Mouse (Mus musculus) activated CD4-positive, CD25-positive, alpha-beta regulatory T cell, adult 4 months (primary cell): ENCODE data around the gene Arhgef6. TPM values are rescaled to one million over a fixed set of nuclear protein-coding genes. Genes with fewer than 3 reads are reported as not detected.

Experiments
- ATAC-seq: one replicate; pipeline ENCODE4 v1.8.0; 2017
- polyA plus RNA-seq, 2 experiments: library from polyadenylated mRNA; unstranded; fragments of 100-300 nt; shearing (Covaris generic); gene quantifications; one replicate each; pipeline ENCODE4 v1.2.1; 2017

Gene Arhgef6
- polyA plus RNA-seq, 2 experiments from 2014 or later = 76.3 to 82.5 TPM

- peak; percentile 29 for ATAC-seq
These were observed 149.2 kb downstream of the Arhgef6 start for GRCm38 (mm10) chrX:57189335-57189734.

GRCm38 (mm10) chrX:57187301-57187700 lies 151.2 kb downstream of the Arhgef6 start:
- peak; percentile 61 for ATAC-seq

GRCm38 (mm10) chrX:57183359-57183758 lies 155.2 kb downstream of the Arhgef6 start:
- no peak for ATAC-seq

- no peak for ATAC-seq
These were observed 156.1 kb downstream of the Arhgef6 start for GRCm38 (mm10) chrX:57182470-57182869.

Other genes starting within 250 kb of the Arhgef6 start
- gene Cd40lg, start 126.6 kb downstream of the Arhgef6 start, polyA plus RNA-seq = 10 to 100 TPM; 49.7 to 55.1 TPM
- gene Rbmx, start 54.3 kb upstream of the Arhgef6 start, polyA plus RNA-seq = 10 to 100 TPM; 71.9 to 72.2 TPM
- not detected for gene Gm364, start 70.4 kb upstream of the Arhgef6 start, polyA plus RNA-seq
- gene Gpr101, start 165.0 kb upstream of the Arhgef6 start, polyA plus RNA-seq = not detected